Mouse (Mus musculus) brain, embryonic 14.5 days (tissue): ENCODE measurements at regions not wholly inside any gene's neighbourhood (a gene's known extent, or its start where the extent isn't known, plus 50 kb on each side); places are given as distances from the start of the nearest gene placed in this dataset.

Experiments used
- DNase-seq: peaks from one replicate; pipeline ENCODE4 v3.0.0-alpha.2; 2011; ENCODE audit warnings: low read depth
- CTCF ChIP-seq: fragments of 200-500 bp; IDR thresholded peaks from 2 replicates; pipeline ENCODE4 v1.5.1; 2012; ENCODE audit warnings: inconsistent platforms, mild to moderate bottlenecking, moderate library complexity, borderline replicate concordance; ENCODE audit not compliant: insufficient read depth, insufficient read length; ENCODE audit errors: extremely low read depth
- POLR2A ChIP-seq: fragments of 200-500 bp; IDR thresholded peaks from 2 replicates; pipeline ENCODE4 v1.6.1; 2012; ENCODE audit warnings: mild to moderate bottlenecking, inconsistent platforms, borderline replicate concordance; ENCODE audit not compliant: poor library complexity, insufficient read depth, insufficient read length, severe bottlenecking; ENCODE audit errors: extremely low read depth

GRCm38 (mm10) chr14:67541271-67541711, 1532.3 kb upstream of the Gulo start:
- TF ChIP-seq CTCF (peak; percentile 23; the same call in 1 of the 2 replicates), POLR2A (no peak)
- DNase-seq = peak; percentile 92

DNA sequence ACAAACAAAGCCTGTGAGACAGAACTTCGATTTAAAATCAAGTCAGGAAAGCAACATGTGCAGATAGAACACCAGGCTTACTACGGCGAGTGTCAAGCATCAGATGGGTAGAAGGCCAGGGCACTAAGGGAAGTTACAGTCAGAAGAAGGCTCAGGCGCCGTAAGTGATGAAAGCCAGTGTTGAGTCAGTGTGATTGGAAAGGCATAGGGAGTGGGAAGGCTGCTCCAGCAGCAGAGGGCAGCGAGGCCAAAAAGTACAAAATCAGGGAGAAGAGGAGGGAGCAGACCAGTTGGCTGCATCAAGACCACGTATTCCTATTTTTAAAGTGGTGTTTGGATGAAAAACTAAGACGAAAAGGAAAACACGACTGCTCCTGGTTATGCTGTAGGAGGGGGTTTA, 1529.7 kb upstream of the Gulo start:
- TF ChIP-seq CTCF = no peak
- no peak for TF ChIP-seq POLR2A
- DNase-seq = no peak

GRCm38 (mm10) chr14:67536787-67537659, 1528.0 kb upstream of the Gulo start:
- peak; percentile 94 for DNase-seq
- TF ChIP-seq POLR2A = no peak
- no peak for TF ChIP-seq CTCF

DNA sequence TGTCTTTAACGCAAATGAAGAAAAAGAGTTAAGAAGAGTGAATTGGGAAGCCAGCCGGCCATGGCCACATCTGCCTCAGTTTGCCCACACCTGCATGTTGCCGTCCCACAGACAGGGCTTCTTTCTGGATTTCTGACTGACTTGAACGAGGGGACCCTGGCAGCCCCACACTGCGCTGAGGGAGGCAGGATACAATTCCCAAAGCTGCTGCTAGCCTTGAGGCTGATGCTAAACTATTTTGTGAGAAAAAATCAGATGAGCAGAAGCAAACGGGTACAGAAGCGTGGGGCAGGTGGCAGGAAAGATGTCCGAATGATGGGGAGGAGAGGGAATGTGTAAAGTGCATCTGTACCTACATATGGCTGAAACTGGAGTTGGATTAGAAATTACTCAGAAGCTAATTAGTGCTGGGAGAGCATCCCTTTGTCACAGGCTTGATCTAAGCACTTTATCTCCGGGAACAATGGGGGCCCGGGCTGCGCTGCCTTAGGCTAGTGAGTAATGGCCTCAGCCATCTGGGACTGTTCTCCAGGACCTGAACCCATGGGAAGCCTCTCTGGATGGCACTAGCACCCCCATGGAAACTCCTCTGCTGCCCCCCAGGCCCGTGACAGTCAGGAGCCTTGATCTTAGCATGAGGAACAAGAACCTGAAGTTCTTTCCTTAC, 1497.9 kb upstream of the Gulo start:
- DNase-seq = peak; percentile 47
- TF ChIP-seq CTCF (no peak), POLR2A (no peak)

DNA sequence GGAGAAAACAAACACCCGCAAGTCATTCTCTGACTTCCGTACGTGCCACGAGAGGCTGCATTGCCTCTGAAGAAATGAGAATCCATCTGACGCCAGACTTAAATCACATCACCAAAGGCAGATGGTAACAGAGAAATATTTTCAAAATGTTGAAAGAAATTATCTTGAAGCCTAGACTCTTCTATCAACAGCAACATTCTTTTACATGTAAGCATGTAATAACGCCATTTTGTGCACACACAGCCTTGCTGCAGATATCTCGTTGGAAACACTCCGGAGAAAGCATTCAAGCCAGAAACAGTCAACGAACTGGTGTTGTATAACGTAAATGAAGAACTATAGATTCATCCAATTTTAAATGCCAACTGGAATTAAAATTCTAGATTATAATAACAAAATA, 1483.1 kb upstream of the Gulo start:
- DNase-seq = peak; percentile 62

GRCm38 (mm10) chr14:67486676-67487075, 1477.7 kb upstream of the Gulo start:
- TF ChIP-seq CTCF (no peak), POLR2A (no peak)
- no peak for DNase-seq

More for the DNA sequence above, 1483.1 kb upstream of the Gulo start:
- no peak for TF ChIP-seq POLR2A
- no peak for TF ChIP-seq CTCF

DNA sequence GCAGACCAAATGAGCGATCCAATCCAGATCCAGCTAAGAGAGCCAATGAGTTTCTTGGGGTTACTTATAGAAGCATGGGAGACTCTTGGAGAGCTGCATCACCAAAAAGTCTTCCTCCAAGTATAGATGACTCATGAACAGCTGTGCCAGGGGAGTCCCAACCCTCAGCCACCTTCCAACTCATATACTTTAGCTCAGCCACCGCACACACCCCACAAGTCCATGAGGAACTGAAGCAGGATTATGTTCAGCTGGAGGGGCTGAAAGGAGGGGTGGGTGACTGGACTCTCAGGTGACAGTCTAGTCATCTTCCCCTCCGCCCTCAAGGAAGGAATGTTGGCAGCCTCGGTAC, 1476.4 kb upstream of the Gulo start:
- no peak for TF ChIP-seq POLR2A
- TF ChIP-seq CTCF = no peak

DNA sequence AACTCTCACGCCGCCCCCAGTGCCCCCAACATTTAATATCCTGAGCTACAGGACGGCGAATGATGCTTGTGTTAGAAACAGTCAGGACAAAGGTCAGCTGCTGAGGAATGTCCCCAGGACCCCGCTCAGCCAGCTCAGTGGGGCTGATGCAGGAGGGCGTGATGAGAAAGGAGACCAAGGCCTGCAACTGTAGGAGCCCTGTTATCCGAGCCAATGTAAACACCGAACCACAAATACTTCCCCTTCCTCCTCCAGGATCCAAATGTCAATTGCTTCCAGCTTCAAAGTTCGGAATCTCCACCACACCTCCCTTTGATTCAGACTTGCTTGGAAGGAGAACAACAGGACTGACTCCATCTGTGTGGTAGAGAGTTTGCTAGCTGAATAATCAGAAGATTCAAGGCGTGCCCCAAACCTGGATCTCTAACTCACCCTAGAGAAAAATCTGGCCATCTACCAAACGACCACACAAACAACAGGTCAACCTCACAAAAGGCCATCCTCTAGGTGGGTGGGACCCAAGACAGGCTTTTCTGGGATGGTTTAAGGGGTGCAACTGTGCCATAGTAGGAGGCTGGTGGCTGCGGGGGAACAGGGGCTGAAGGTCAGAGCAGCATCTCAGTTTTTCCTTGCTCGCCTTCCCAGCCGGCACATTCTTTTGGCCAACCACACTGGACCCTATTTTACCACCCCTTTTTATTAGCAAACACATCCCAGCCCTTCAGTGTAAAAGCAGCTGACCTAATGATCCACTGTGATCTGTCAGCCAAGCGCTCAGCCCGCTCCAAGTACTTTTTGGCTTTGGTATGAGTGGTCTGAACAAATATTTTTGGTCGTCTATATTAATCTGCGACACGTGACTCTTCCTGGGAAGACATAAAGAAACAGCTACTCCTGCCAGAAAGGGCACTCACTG, 1475.8 kb upstream of the Gulo start:
- TF ChIP-seq POLR2A (no peak), CTCF (no peak)
- peak; percentile 18 for DNase-seq

More for the DNA sequence above, 1476.4 kb upstream of the Gulo start:
- DNase-seq = no peak
